Mouse (Mus musculus) megakaryocyte, embryonic 14.5 days (primary cell): ENCODE data around the gene Eya4. TPM values are rescaled to one million over a fixed set of nuclear protein-coding genes. Genes with fewer than 3 reads are reported as not detected.

ENCODE experiments used
- H3K27me3 ChIP-seq: replicated peaks from 2 replicates; pipeline ENCODE3; 2012; ENCODE audit warnings: inconsistent platforms
- H3K36me3 ChIP-seq: replicated peaks from 2 replicates; pipeline ENCODE3; 2012; ENCODE audit warnings: low read length, inconsistent platforms, mixed read lengths
- H3K4me1 ChIP-seq: 2 replicates; pipeline ENCODE4 v1.6.1; 2012; ENCODE audit warnings: inconsistent platforms
- H3K4me3 ChIP-seq: replicated peaks from 2 replicates; pipeline ENCODE3; 2012; ENCODE audit warnings: moderate library complexity, mild to moderate bottlenecking, inconsistent platforms
- H3K9me3 ChIP-seq: 2 replicates; pipeline ENCODE4 v1.6.1; 2012; ENCODE audit warnings: inconsistent platforms
- FLI1 ChIP-seq: IDR thresholded peaks from 2 replicates; pipeline ENCODE4 v1.6.1; 2012; ENCODE audit warnings: low read length, inconsistent platforms, mixed read lengths
- GATA1 ChIP-seq: IDR thresholded peaks from 3 replicates; pipeline ENCODE4 v1.6.1; 2012; ENCODE audit warnings: mixed read lengths, low read length, inconsistent platforms, borderline replicate concordance
- polyA plus RNA-seq: library from polyadenylated mRNA; stranded (reverse); fragments of >175 nt; gene quantifications from 2 replicates; pipeline ENCODE4 v1.2.3, GENCODE M21; 2012; ENCODE audit warnings: low replicate concordance; ENCODE audit not compliant: insufficient read depth

Eya4 gene
- polyA plus RNA-seq: 0.47 TPM in 1 of 2 replicates, not detected in the other

- H3K4me3 ChIP-seq: peak within 1 kb of the TSS; percentile 72
- TF ChIP-seq FLI1 (no peak), GATA1 (no peak)
- no peaks in the 10 kb centered on the region for H3K9me3 ChIP-seq
- peaks cover 37% of the 10 kb centered on the region for H3K27me3 ChIP-seq
- no peaks in the 10 kb centered on the region for H3K4me1 ChIP-seq
- H3K36me3 ChIP-seq: no peaks in the 10 kb centered on the region
These were observed at the start of gene Eya4 for GRCm38 (mm10) chr10:23350011-23350911. Eya4 (minus strand) TSS chr10:23350786.

- TF ChIP-seq FLI1 (no peak), GATA1 (no peak)
These were observed 44.8 kb upstream of the Eya4 start for GRCm38 (mm10) chr10:23395399-23395798.

DNA sequence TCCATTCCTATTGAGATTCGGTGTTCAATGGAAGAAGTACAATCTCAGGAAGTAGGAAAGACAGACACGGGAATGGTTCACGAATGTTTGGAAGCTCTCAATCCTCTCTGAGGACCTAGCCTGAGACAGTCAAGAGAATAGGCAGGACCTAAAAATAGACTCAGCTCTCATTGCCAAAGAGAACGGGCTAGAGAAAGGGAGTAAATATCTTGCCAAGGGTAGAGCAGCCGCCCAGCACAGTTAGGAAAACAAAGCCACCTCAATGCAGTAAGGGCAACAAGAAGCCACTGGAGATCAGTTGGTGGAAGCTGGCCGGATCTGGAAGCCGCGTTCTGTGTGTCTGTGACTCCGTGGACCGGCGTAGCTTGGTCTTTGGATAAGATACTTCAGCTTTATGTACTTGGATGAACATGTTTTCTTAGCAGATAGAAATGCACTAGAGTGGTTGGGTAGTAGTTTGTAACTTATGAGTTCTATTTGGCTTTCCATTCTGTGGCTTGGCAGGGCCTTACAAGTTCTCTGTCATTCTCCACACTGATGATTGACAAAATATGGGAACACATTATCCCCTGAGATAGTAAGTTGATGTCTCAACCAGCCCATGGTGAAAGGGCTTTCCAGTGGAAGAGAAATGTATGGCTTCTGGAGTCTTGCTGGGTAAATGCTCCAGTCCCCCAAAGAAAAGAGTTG lies 44.1 kb upstream of the Eya4 start:
- Histone ChIP-seq H3K4me3 (no peak overlapping the region), H3K4me1 (no peaks in the 10 kb centered on the region), H3K9me3 (peaks cover 3% of the 10 kb centered on the region), H3K36me3 (no peaks in the 10 kb centered on the region), H3K27me3 (no peaks in the 10 kb centered on the region)
- TF ChIP-seq FLI1 (no peak), GATA1 (no peak)

More at GRCm38 (mm10) chr10:23395399-23395798, 44.8 kb upstream of the Eya4 start:
- H3K4me3 ChIP-seq: no peak overlapping the region
- H3K36me3 ChIP-seq: no peaks in the 10 kb centered on the region
- H3K27me3 ChIP-seq: no peaks in the 10 kb centered on the region
- H3K4me1 ChIP-seq: no peaks in the 10 kb centered on the region
- H3K9me3 ChIP-seq: peaks cover 3% of the 10 kb centered on the region

DNA sequence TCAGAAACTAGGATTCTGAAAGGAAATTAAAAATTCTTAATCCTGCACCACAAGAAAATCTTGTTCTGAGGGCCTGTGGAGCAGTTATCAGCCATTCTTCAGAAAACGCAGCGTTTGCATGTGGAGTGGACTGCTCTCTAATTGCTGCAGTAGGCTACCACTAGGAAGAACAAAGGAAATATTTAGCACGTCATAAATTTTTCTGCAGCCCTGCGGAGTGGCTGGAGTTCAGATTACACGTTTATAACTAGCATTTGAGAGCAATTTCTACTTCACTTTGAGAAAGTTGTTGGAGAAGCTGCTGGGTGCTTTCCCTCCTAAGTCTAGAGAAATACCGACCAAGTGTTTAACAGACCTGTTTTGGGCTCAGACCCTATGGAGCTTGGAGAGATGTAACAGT lies 43.6 kb upstream of the Eya4 start:
- Histone ChIP-seq H3K36me3 (no peaks in the 10 kb centered on the region), H3K9me3 (peaks cover 3% of the 10 kb centered on the region), H3K4me1 (no peaks in the 10 kb centered on the region), H3K4me3 (no peak overlapping the region), H3K27me3 (no peaks in the 10 kb centered on the region)
- no peak for TF ChIP-seq GATA1
- no peak for TF ChIP-seq FLI1

- H3K9me3 ChIP-seq: peaks cover 2% of the 10 kb centered on the region; the same call in 1 of the 2 replicates
- no peaks in the 10 kb centered on the region for H3K4me1 ChIP-seq
- TF ChIP-seq FLI1 (no peak), GATA1 (no peak)
- H3K4me3 ChIP-seq: no peak overlapping the region
- no peaks in the 10 kb centered on the region for H3K36me3 ChIP-seq
- no peaks in the 10 kb centered on the region for H3K27me3 ChIP-seq
These were observed 13.3 kb upstream of the Eya4 start for GRCm38 (mm10) chr10:23363866-23364265.

DNA sequence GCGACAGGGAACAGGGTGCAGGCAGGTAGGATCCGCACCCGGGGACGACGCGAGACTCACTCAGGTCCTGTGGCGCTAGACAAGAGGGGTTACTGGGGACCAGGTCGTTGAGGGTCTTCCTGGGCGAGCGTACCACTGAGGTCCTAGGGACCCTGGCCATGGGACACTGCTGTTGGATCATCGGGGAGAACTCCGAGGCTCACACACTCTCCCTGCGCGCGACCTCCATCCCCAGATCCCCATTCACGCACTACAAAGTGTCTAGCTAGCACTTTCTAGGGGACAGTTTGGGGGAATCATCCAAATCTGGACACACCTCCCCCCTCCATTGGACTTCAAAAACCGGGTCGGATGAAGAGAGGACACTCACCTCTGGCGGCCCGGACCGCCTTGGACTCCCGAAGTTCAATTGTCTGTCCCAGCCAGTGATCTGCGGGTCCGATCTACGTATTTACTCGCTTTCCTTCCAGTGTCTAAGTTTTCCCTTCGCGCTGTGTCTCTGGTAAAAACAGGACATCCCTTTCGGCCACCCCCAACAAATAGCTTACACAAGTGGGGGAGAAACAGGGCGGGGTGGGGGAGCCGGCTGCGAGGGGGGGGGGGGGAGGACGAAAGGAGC lies 1.1 kb downstream of the Eya4 start:
- TF ChIP-seq GATA1: no peak
- no peak for TF ChIP-seq FLI1
- no peaks in the 10 kb centered on the region for H3K36me3 ChIP-seq
- H3K9me3 ChIP-seq: no peaks in the 10 kb centered on the region
- H3K27me3 ChIP-seq: peaks cover 37% of the 10 kb centered on the region
- H3K4me1 ChIP-seq: no peaks in the 10 kb centered on the region
- peak overlapping the region; percentile 72 for H3K4me3 ChIP-seq

DNA sequence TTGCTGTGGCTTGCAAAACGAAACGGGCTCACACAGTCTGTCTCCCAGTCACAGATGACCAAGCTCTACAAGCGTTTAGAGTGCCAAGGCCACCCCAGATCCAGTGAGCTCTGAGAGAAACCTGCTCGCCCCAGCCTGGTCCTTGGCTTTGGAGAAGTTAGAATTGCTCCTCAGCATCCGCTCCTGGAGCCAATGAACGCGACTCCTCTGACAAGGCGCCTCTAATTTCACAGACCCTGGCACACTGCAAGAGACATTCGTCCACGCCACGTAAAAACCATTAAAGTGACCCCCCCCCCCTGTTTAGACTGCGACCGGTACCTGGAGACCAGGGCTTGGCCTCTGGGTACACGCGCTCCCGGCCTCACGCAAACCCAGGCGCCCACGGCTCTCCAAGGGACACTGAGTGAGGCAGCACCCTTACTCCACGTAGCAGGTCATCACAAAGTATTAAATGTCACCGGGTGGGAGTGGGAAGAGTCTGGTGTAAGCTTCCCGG lies 1.6 kb downstream of the Eya4 start:
- TF ChIP-seq GATA1 (no peak), FLI1 (no peak)
- Histone ChIP-seq H3K27me3 (peaks cover 37% of the 10 kb centered on the region), H3K9me3 (no peaks in the 10 kb centered on the region), H3K36me3 (no peaks in the 10 kb centered on the region), H3K4me1 (no peaks in the 10 kb centered on the region), H3K4me3 (no peak overlapping the region)

DNA sequence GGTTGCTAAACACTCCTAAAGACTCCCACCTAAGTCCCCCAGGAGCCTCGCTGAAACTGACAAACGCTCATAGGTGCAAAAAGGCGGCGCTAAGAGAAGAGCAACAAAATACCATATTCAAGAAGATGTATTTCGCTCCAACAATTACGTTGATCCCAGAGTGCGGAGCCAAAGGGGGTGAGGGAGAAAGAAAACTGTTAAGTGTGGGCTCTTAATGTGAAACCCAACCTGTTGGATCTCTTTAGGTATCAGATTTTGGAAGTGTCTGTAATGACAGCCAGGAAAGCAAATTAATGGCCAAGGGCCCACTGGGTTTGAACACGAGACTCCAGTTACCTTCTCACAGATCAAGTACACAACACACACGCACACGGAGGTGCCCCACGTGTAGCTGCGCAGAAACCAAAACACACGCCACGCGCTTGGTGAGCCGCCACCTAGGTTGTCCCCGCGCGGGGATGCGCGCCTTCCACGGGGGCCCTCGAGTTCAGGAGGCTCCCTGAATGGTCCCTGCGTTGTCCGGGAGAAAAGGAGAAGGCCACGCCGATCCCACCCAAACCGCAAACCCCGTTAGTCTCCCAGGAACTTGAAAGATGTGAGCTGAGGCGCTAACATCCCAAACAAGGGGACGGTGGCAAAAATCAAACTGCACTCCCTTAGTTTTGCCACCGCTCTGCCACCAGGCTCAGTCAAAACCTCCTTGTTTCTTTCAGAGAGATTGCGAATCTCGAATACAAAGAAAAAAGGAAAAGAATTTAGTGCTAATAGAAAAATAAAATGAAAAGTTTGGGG lies 2.3 kb downstream of the Eya4 start:
- H3K36me3 ChIP-seq: no peaks in the 10 kb centered on the region
- no peaks in the 10 kb centered on the region for H3K9me3 ChIP-seq
- H3K27me3 ChIP-seq: peaks cover 37% of the 10 kb centered on the region
- no peak overlapping the region for H3K4me3 ChIP-seq
- no peaks in the 10 kb centered on the region for H3K4me1 ChIP-seq
- TF ChIP-seq FLI1 (no peak), GATA1 (no peak)

DNA sequence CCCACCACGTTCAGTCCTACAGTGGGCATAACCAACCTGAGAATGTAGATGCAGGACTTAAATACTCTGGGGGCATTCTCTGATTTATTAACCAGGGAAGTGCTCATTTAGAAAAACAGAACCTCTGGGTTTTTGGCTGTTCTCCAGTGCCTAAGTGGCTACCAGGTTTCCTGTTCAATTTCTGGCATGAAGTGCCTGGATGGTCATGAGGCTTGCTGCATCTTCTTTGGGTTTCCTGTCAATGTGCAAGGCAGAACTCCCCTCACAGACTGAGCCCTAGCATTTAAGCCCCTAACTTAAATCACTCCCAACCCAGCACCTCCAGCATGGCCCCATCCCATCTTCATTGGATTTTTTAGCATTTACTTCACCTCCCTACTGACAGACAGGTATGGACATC lies 13.3 kb downstream of the Eya4 start:
- Histone ChIP-seq H3K36me3 (no peaks in the 10 kb centered on the region), H3K27me3 (no peaks in the 10 kb centered on the region), H3K4me3 (no peak overlapping the region), H3K4me1 (no peaks in the 10 kb centered on the region), H3K9me3 (no peaks in the 10 kb centered on the region)
- no peak for TF ChIP-seq GATA1
- TF ChIP-seq FLI1: no peak
